Mouse (Mus musculus): ENCODE data around the gene Spen. TPM values are rescaled to one million over a fixed set of nuclear protein-coding genes. Genes with fewer than 3 reads are reported as not detected.

The Spen gene
- total RNA-seq, 2 experiments from 2014 or later, result 59.3 to 60.0 TPM

DNA sequence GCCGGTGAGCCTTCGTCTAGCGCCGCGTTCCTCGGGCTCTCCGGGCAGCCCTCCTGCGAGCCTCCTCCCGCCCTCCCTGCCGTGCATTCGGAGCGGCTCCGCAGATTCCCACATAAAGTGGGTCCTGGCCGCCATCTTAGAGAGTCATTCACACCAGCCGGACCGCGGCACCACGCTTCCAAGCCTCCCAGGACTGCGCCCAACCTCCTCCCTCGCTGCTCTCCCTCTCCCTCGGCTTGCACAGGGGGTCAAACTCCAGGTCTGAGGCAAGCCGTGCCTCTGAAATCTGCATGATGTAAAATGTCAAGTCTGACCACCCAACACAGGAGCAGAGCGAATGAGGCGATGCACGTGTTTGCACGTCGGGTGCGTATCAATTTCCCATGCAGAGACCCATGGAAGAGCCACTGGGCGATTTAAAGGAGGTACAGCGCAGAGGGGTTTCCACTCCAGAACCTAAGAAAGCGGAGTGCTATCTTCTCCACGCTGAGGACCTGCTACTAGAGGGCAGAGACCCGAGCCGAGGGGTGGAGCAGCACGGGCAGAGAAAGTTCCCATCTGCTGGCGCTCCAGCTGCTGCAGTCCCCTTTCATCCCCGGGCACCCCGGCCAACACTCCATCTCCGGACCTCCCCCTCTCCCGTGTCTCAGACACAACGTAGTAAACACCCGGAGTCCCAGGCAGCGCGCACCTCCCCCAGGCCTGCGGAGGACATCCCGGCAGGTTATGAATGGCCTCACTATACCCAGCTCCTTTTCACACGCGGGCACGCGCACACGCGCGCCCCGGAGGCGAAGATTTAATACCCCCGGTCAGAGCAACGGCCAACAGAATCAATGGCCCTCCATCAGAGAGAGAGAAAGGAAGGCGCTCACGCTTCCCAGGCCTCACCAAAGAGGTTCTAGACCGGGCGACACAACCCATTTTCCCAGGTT lies 1.8 kb downstream of the Spen start:
- peak; percentile 76 to 85 for DNase-seq (ENCODE audit: low spot score in 2 of 2)

DNA sequence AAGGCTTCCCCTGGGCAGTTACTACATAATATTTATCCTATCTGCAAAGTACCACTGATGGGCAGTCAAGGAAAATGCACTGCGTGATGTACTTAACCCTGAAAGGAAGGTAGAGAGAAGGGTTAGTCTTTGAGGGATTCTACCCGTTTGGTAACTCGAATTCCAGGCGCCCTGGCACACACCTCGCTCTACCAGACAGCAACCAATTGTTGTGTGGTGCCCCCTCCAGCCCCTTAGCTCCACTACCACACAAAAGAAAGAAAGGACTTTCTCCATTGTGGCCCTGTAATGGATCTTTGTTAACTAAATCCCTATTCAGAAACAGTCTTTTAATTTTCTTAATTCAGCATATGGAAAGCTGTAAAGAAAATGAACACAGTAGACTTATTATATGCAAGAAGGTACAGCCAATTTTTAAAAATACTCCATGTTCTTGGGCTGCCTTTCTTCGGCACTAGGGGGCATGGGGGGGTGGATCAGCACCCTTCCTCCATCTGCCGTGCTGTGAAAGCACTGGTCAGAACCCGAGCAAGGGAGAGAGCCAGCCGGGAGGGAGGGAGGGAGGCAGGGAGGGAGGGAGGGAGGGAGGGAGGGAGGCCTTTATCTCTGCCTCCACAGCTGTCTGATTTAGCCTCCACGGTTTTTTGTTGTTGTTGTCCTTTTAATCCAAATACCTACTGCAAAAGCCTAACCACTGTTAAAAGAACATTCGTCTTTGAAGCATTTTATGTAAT lies 3.3 kb downstream of the Spen start:
- DNase-seq (ENCODE audit: low spot score in 2 of 2), result peak in 1 of 2 experiments; percentile 62

DNA sequence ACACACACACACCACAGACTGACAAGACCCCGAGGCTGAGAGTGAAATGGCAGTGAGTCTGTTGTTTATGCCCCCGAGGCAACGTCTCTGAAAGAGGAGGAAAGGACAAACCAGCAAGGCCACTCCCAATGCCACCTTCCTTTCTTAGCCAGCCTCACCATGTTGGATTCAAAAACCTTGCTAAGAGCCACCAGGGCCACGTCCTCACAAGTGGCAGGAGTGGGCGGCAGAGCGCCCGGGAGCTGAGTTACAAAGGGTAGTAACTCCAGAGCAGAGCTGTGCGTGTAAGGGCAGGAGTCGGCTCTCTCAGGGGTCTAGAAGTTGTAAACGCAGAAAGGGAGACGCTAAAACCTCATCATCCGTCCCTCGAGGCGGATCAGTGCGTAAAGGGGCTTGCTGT lies 7.4 kb downstream of the Spen start:
- no peak for DNase-seq (ENCODE audit: low spot score in 2 of 2)

DNA sequence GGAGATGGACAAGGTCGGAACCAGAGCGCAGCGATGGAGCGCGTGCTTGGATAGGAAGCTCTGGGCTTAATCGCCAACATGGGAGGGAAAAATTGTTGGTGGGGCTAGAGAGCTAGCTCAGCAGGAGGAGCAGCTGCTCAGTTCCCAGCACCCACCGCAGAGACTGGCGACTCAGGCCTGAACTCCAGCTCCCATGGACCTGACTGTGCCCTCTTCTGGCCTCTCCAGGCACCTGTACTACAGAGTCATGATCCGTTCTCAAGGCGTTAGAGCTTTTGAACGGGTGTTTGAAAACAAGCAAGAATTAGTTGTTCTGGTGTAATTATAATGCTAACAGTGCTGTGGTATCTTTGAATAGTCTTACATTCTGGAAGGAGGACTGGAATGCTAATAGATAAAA lies 9.5 kb downstream of the Spen start:
- DNase-seq (ENCODE audit: low spot score in 2 of 2), result no peak

DNA sequence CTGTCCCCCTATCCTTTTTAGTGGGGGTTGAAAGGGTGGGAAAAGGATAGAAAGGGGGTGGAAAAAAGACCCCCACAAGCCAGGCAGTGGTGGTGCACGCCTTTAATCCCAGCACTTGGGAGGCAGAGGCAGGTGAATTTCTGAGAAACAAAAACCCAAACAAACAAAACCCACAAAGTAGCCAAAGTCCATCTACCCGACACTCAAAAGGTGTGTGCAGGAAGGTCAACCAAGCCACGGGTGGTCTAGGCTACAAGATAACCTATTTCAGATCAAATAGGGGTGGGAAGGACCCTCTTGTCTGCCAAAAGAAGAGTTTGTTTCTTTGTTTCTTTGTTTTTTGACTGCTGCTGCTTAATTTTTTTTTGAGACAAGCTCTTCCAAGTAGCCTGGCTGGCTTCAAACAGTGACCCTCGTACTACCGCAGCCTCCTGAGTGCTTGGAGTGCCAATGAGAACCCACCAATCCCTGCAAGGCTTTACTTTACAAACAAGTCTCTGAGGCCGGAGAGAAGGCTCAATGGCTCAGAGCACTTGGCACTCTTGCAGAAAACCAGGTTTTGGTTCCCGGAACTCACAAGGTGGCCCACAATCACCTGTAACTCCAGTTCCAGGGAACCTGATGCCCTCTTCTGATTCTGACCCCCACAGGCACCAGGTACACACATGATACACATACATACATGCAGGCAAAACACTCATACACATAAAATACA lies 11.3 kb downstream of the Spen start:
- no peak for DNase-seq (ENCODE audit: low spot score in 2 of 2)

DNA sequence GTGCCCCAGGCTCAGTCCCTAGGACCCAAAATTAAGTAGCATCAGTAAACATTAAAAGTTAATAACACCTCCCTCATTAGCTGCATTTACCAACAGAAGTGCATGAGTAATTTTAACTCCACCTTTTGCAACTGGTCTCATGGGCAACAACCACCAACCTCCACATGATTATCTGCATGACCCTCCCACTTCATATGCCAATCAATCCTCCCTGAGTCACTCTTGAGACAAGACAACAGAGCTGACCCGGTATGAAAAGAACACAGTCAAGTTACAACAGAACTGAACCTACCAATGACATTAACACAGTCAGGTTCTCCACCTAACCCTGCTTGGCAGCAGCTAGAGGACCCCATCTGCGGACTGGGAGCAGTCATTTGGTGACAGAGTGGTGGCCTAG lies 12.5 kb downstream of the Spen start:
- DNase-seq (ENCODE audit: low spot score in 2 of 2), result no peak

DNA sequence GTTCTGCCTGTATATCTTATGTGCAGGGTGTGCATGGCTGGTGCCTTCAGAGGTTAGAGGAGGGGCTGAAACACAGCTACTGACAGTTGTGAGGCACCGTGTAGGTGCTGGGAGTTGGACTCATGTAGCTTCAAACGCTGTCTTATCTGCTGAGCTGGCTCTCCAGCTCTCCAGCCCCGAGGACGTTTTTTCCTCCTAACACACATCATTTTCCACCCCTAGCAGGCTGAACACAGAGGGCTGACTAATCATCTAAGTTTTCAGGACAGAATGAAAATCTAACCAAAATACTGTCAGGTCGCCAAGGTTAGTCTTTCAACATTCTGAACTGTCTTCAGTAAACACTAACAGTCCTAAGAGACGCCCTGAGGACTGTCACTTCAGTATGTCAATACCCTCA lies 13.7 kb downstream of the Spen start:
- no peak for DNase-seq (ENCODE audit: low spot score in 2 of 2)

DNA sequence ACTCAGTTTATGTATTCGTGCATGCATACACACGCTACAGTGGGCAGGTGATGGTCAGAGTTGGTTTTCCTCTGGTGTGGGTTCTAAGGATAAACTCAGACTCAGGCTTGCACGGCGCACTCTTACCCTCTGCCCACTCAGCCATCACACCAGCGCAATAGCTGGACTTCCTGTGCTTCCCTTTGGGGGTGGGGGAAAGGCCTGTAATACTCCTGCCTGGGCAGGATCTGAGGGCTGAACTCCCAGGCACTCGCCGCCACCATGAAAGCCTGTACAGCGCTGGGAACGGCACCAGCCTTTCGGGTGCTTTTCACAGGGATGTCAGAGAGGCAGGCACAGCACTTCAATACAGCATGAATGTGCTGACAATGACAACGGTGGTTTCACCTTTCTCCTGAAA lies 15.3 kb downstream of the Spen start:
- no peak for DNase-seq (ENCODE audit: low spot score in 2 of 2)

DNA sequence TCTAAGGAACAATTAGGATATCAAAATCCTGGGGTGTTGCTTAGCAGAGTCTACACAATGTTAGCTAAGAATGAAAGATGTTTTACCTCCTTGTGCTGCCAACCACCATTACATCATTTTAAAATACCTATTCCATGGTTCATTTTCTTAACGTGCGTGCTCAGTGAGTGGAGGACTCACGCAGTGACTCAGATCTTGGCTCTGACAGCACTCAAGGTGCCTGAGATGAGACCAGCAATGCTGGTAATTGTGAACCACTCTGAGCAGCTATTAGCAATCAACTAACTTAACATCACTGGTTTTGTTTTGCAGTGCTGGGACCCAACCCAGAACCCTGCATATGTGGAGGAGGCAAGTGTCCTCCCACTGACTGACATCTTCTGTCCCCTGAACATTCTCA lies 20.0 kb downstream of the Spen start:
- DNase-seq (ENCODE audit: low spot score in 2 of 2), result no peak

DNA sequence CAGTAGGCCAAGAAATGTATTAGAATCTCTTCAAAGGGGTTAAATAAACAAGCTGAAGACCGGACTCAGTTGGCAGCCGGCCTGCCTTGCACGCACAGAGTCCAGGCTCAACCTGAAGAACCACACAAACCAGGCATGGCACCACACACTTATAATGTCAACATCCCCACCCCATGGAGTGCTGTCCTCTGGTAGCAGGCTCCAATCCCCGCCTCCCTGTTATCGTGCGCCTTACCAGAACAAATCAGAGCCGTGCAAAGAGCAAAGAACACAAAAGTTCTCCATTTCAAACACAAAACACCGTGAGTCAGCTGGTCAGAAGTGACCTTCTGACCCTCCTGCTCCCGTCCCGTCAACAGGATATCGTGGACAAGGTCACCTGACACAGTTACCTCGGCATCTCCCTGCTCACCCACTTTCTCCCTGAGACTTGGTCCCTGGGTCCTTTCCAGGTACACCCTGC lies 24.2 kb downstream of the Spen start:
- DNase-seq (ENCODE audit: low spot score in 2 of 2), result no peak

DNA sequence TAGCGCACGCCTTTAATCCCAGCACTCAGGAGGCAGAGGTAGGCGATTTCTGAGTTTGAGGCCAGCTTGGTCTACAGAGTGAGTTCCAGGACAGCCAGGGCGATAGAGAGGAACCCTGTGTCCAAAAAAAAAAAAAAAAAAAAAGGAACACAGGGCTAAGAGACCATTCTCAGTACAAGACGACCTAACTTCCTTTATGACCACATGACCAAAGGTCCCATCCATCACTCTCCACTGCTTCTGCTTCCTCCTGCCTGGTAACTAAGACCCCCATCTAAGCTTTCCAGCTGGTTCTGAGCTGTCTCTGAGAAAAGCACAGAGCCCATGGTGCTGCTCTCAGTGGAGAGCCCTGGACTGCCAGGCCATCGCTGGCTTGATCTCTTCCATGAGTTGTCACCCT lies 26.3 kb downstream of the Spen start:
- DNase-seq (ENCODE audit: low spot score in 2 of 2), result no peak

DNA sequence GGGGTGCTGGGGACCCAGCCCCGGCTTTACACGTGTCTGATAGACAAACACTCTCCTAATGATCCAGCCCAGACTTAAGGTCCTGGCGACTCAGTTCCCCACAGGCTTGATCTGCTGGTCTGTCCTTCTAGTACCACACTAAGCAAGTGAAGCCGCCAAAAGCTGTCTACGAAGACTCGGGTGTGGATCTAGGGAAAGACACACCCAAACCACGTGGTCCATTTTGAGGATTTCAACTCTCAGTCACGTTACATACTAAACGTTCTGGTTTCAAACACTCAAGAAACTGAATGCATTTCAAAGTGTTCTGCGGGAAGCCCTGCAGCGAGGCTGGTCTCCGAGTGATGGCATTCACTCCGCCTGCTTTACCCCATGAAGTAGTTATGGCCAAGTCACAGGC lies 27.9 kb downstream of the Spen start:
- no peak for DNase-seq (ENCODE audit: low spot score in 2 of 2)

DNA sequence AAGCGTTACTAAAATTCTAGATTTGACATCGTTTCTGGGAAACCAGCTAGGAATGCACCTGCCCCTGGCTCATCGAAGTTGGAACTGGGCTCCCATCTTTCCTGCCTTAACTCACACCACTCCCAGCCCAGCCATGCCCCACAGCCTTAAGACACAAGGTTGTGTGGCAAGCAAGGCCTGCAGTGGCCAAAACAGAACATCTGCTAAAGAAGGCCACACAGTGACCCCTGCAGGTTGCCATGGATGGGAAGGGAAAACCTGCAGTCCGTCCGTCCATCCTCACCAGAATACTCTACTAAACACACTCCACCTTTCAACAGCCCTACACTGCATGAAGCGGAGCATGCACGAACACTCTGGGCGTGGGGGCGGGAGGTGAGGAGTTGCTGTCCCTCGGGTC lies 31.5 kb downstream of the Spen start:
- no peak for DNase-seq (ENCODE audit: low spot score in 2 of 2)

DNA sequence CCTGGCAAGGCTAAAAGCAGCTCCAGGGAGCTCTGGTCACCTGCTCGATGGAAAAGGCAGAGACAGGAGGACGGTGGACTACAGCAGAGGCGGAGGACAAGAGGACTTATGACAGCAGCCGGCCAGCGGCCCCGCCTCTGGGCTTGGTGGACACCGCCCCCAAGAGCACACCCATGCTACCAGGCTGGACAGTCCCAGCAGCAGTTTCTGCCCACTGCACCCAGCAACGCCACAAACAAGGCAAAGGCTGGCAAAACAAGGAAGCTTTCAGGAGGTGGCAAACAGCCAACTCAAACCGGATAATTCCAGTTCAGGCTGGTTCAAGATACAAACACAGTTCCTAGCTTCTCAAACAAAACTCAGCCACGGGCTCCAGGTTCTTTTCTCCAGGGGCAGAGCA lies 32.0 kb downstream of the Spen start:
- DNase-seq (ENCODE audit: low spot score in 2 of 2), result peak; percentile 80 to 87

DNA sequence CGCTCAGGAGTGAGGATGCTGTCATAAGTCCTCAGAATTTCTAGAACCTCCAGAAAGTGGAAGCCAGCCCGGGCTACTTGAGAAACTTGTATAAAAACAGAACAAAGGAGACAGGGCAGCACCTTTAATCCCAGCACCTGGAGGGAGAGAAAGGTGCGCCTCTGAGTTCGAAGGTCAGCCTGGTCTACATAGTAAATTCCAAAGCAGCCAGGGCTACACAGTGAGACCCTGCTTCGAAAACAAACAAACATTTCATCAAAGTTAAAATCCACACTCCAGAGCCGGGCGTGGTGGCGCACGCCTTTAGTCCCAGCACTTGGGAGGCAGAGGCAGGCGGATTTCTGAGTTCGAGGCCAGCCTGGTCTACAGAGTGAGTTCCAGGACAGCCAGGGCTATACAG lies 32.6 kb downstream of the Spen start:
- no peak for DNase-seq (ENCODE audit: low spot score in 2 of 2)

DNA sequence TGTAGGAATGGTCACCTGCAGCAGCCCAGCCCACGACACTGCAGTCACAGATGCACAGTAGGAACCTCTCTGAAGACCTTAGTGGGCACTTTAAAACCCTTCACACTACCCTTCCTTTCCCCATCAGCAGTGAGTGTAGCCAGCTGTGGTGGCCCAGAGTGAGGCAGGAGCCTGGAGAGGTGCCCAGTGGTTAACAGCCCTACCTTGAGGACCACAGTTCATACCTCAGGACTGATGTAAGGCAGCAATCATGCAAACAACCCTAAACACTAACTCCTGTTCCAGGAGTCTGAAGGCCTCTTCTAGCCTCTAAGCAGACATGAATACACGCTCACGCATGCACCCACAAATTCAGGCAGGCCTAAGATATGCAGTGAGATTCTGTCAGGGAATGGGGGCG lies 33.9 kb downstream of the Spen start:
- DNase-seq (ENCODE audit: low spot score in 2 of 2), result no peak

DNA sequence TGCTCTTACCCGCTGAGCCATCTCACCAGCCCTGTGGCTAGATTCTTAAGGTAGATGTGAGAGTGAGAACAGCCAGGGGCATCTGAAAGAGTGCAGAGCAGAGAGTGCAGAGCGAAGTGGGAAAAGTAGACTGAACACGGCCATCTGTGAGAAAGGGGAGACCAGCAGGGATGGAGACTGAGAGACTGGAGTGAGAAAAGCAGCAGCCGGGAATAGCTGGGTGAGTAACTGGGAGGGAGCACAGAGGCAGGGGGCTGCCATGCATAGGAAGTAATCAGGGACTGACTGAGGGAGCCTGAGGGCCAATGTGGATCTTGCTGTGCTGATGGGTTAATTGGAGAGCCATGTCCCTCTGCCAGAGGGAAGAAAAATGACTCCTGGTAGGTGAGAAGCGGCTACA lies 35.7 kb downstream of the Spen start:
- DNase-seq (ENCODE audit: low spot score in 2 of 2), result peak in 1 of 2 experiments; percentile 22

DNA sequence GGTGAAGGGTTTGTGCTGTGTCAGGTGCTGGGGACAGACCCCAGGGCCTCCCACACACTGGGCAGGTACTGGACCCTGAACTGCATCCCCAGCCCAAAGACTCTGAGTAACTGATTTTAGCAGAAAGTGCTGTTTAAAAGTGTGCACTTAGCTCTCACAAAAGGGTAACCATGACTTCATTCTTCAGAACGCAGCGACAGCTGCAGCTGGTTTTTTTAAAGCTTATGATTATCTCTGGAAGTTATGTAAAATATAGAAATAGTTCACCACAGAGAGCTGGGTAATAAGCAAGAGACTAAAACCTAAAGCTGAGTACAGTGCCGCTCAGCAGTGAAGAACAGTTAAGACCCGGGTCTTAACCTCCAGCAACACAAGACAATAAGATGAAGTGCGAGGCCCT lies 37.3 kb downstream of the Spen start:
- DNase-seq (ENCODE audit: low spot score in 2 of 2), result no peak

DNA sequence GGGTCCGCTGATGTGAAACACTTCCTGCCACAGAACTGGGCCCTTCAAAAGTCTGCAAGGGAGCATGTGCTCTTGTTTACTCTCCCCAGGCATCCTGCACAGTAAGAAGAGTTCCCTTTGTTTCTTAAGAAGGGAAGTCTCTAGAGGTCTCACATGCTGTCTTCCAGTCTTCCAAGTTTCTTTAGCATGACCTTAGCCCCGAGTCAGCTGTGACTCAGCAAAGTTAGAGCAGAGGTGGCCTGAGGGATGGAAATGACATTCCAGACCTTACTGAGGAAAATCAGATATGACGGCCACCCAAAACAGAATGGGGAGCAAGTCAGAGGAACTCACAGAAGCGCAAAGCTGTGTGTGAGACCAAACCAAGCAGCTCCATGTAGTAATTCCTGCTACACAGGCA lies 37.8 kb downstream of the Spen start:
- no peak for DNase-seq (ENCODE audit: low spot score in 2 of 2)

DNA sequence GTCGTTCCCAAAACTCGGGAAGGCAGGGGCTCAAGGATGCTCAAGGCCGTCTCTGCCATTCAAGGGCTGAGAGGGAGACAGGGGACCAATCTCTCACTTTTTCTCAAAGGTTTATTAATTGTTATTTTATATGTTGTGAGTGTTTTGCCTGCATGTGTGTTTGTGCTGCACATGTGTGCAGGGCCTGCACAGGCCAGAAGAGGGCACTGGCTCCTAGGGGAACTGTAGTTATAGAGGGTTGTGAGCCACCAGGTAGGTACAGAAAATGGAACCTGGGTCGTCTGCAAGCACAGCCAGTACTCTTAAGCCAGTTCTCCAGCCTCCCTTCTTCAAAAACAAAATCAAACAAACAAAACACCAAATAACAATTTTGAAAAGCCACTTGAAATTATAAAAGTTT lies 49.7 kb downstream of the Spen start:
- no peak for DNase-seq (ENCODE audit: low spot score in 2 of 2)

DNA sequence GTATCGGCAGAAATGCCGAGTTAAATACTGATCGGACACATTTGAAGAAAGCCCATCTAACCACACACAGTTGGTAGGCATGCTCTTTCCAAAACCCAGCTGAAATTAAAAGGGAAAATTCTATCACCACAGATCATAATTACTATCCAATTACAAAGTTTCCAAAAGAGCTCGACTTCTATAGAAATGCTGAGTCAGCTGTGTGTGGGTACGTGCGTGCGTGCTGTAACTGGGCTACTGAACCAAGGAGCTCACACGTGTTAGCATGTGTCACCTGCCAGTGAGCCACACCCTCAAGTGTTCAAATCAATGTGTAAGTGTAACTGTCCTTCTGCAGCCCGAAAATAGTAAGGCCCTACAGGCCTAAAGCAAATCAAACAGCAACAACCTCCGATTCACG lies 50.8 kb downstream of the Spen start:
- DNase-seq (ENCODE audit: low spot score in 2 of 2), result no peak

DNA sequence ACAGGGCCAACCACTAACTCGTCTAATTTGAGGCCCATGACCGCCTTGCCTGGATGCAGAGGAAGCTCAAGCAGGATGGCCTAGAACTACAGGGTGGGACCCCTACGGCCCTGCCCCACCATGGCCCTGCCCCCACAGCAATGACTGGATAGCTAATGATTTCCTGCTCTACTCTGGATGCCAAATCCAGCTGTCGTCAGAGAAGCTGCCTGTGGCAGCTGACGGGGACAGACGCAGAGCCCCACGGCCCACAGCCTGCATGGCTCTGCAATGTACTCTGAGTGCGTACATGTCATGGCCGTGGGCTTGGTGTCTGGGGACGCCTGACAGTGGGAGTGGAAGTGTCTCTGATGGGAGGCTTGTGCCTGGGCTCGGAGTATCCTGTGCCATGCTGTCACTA lies 54.3 kb downstream of the Spen start:
- no peak for DNase-seq (ENCODE audit: low spot score in 2 of 2)

Measured in layer of hippocampus, postnatal 14 days (tissue).